Mouse (Mus musculus) stomach, postnatal 0 days (tissue): Measurements from ENCODE around the gene Fcer2a.

ENCODE experiments used
- CTCF ChIP-seq: IDR thresholded peaks from 2 replicates; pipeline ENCODE4 v1.5.1; 2016; ENCODE audit warnings: antibody characterized with exemption, low read depth, mild to moderate bottlenecking, moderate library complexity
- EP300 ChIP-seq: optimal IDR thresholded peaks from 2 replicates; pipeline ENCODE3; 2016; ENCODE audit warnings: antibody characterized with exemption

DNA sequence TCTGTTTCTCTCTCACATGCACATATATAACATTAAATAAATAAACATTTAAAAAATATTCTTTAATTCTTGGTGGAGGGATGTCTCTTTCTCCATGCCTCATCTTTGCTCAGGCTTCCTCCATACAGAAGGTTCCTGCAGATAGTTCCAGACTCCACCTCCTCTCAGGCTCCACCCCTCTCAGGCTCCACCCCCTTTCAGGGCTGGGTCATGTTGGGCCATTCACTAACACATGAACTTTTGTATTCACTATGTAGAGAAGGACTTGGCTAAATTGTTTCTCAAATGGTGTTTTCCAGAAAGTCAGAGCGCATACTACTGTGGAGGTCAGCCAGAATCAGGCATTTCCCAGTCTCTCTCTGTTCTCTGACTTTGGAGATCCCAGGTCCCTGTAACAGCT lies 7.5 kb upstream of the Fcer2a start:
- TF ChIP-seq EP300, result no peak
- no peak for TF ChIP-seq CTCF
